In genomic region chr19:5713730-5714129, GRCm38 (mm10) we compare ENCODE assay signal across 9 mouse cellular contexts. TPM values are rescaled to one million over a fixed set of nuclear protein-coding genes. Genes with fewer than 3 reads are reported as not detected.
DNase-seq lines count a peak whose midpoint lies in the region; ATAC-seq and TF ChIP-seq lines count a peak whose summit lies in the region.
"Had no signal": no experiment of that assay in that cellular context is flagged by ENCODE, and none has a peak within 500 bp of the region (broad histone marks: within the 10 kb centered on the region; RNA-seq: fewer than 3 reads in every experiment).

No protein-coding gene starts in this region.

- DNase-seq in forebrain, postnatal 0 days: no peak
- DNase-seq in forebrain, embryonic 11.5 days (ENCODE audit: low spot score): no peak
- peak; percentile 36 for DNase-seq in brain, adult 2 months (ENCODE audit: low read depth, low spot score)
- DNase-seq in large intestine, adult 2 months (ENCODE audit: low read depth, low spot score): peak; percentile 95
- DNase-seq in frontal cortex, postnatal 36 days (ENCODE audit: low spot score in 2 of 2): no peak

- H3K27me3 ChIP-seq in forebrain, postnatal 0 days (ENCODE audit: insufficient read depth, low read length): no peaks in the 10 kb centered on the region
- no peaks in the 10 kb centered on the region for H3K27me3 ChIP-seq in forebrain, embryonic 11.5 days (ENCODE audit: control insufficient read depth, insufficient read depth, low read length)
- no peaks in the 10 kb centered on the region for H3K27me3 ChIP-seq in heart, embryonic 12.5 days (replicated peaks)
- no peaks in the 10 kb centered on the region for H3K27me3 ChIP-seq in megakaryocyte, embryonic 14.5 days (replicated peaks)

- TF ChIP-seq CTCF in forebrain, postnatal 0 days (IDR thresholded peaks at IDR 0.05; ENCODE audit: low read depth): no peak

- peaks cover 9% of the 10 kb centered on the region for H3K4me1 ChIP-seq in forebrain, postnatal 0 days (ENCODE audit: insufficient read depth)
- peaks cover 6% of the 10 kb centered on the region; the same call in 1 of the 2 replicates for H3K4me1 ChIP-seq in forebrain, embryonic 11.5 days (replicated peaks; ENCODE audit: control insufficient read depth, insufficient read depth, low read length)
- H3K4me1 ChIP-seq in heart, embryonic 12.5 days (replicated peaks): peaks cover 48% of the 10 kb centered on the region
- peaks cover 74% of the 10 kb centered on the region for H3K4me1 ChIP-seq in megakaryocyte, embryonic 14.5 days

- peak overlapping the region; percentile 57 for H3K4me2 ChIP-seq in forebrain, postnatal 0 days (ENCODE audit: low read depth)
- H3K4me2 ChIP-seq in forebrain, embryonic 11.5 days (ENCODE audit: low read depth, low read length, severe bottlenecking): no peak overlapping the region
- peak overlapping the region; percentile 30 for H3K4me2 ChIP-seq in heart, embryonic 12.5 days
- H3K4me2 ChIP-seq: midbrain, embryonic 12.5 days had no signal

- peaks cover 46% of the 10 kb centered on the region for H3K36me3 ChIP-seq in forebrain, postnatal 0 days (ENCODE audit: insufficient read depth)
- no peaks in the 10 kb centered on the region; the same call in 1 of the 2 replicates for H3K36me3 ChIP-seq in forebrain, embryonic 11.5 days (ENCODE audit: control insufficient read depth, insufficient read depth, low read length)
- H3K36me3 ChIP-seq in heart, embryonic 12.5 days: peaks cover 95% of the 10 kb centered on the region
- peaks cover 98% of the 10 kb centered on the region for H3K36me3 ChIP-seq in megakaryocyte, embryonic 14.5 days (replicated peaks; ENCODE audit: low read length)

- no peak overlapping the region for H3K9ac ChIP-seq in forebrain, postnatal 0 days
- H3K9ac ChIP-seq in forebrain, embryonic 11.5 days (ENCODE audit: low read length): no peak overlapping the region
- 0 out of 2 replicates have a peak overlapping the region, but pooled peaks have one; percentile 17 for H3K9ac ChIP-seq in heart, embryonic 12.5 days
- H3K9ac ChIP-seq: midbrain, embryonic 12.5 days had no signal

- H3K27ac ChIP-seq in forebrain, postnatal 0 days (ENCODE audit: low read depth, low read length): no peak overlapping the region
- H3K27ac ChIP-seq in forebrain, embryonic 11.5 days (ENCODE audit: low read depth, low read length): no peak overlapping the region
- no peak overlapping the region for H3K27ac ChIP-seq in heart, embryonic 12.5 days (ENCODE audit: poor library complexity, severe bottlenecking)
- H3K27ac ChIP-seq: midbrain, embryonic 12.5 days had no signal

- WGBS in forebrain, postnatal 0 days: 17% methylated on average over 2 of the region's 2 CpGs
- WGBS in forebrain, embryonic 11.5 days: 2% methylated on average over 2 of the region's 2 CpGs
- WGBS in heart, embryonic 12.5 days: 19% methylated on average over 2 of the region's 2 CpGs
- WGBS in large intestine, adult 2 months: 2% methylated on average over 2 of the region's 2 CpGs

- no peak for ATAC-seq in forebrain, postnatal 0 days
- ATAC-seq in forebrain, embryonic 11.5 days (replicated peaks; ENCODE audit: low FRiP score): no peak
- ATAC-seq in heart, embryonic 12.5 days (ENCODE audit: insufficient number of reproducible peaks, low FRiP score): peak; percentile 43
- no peak for ATAC-seq in frontal cortex, adult (ENCODE audit: low TSS enrichment)

- H3K4me3 ChIP-seq in forebrain, postnatal 0 days (ENCODE audit: low read depth, low read length): no peak overlapping the region
- H3K4me3 ChIP-seq in forebrain, embryonic 11.5 days (ENCODE audit: low read depth, low read length): no peak overlapping the region
- 0 out of 2 replicates have a peak overlapping the region, but pooled peaks have one; percentile 1 for H3K4me3 ChIP-seq in heart, embryonic 12.5 days
- peak overlapping the region; percentile 26 for H3K4me3 ChIP-seq in megakaryocyte, embryonic 14.5 days (replicated peaks)
- H3K4me3 ChIP-seq: midbrain, embryonic 12.5 days had no signal

- no peaks in the 10 kb centered on the region for H3K9me3 ChIP-seq in forebrain, postnatal 0 days (ENCODE audit: low read length)
- H3K9me3 ChIP-seq in forebrain, embryonic 11.5 days (ENCODE audit: control insufficient read depth, low read length): no peaks in the 10 kb centered on the region
- H3K9me3 ChIP-seq in heart, embryonic 12.5 days (replicated peaks): no peaks in the 10 kb centered on the region
- no peaks in the 10 kb centered on the region for H3K9me3 ChIP-seq in megakaryocyte, embryonic 14.5 days
- H3K9me3 ChIP-seq: midbrain, embryonic 12.5 days had no signal

RNA-seq across cellular contexts. Expression of gene Kcnk7, which starts 9.6 kb away (rescaled TPM):
- total RNA-seq in forebrain, postnatal 0 days (2014; rRNA removed): not detected in 2 replicates
- 0.17 TPM in 1 of 2 replicates, not detected in the other for polyA plus RNA-seq in forebrain, postnatal 0 days (2015; fragmentation: Nextera tagmentation; extraction: Ambion mirVana)
- polyA plus RNA-seq in forebrain, embryonic 11.5 days (2014; fragmentation: Nextera tagmentation; extraction: Ambion mirVana): not detected in 2 replicates
- polyA plus RNA-seq in heart, embryonic 12.5 days (2016; fragmentation: Nextera tagmentation; extraction: Ambion mirVana): 0.17 TPM in 1 of 2 replicates, not detected in the other
- polyA plus RNA-seq in large intestine, adult 2 months (2012; rRNA removed): 0.18 TPM in 1 of 2 replicates, not detected in the other
- polyA plus RNA-seq in megakaryocyte, embryonic 14.5 days (2012; ENCODE audit: insufficient read depth, low replicate concordance): not detected in 2 replicates

RNA-seq across cellular contexts. Expression of gene Ehbp1l1, which starts 12.4 kb away (rescaled TPM):
- 28.5 and 33.2 TPM in 2 replicates for total RNA-seq in forebrain, postnatal 0 days (2014; rRNA removed)
- 41.3 and 53.0 TPM in 2 replicates for polyA plus RNA-seq in forebrain, postnatal 0 days (2015; fragmentation: Nextera tagmentation; extraction: Ambion mirVana)
- 6.8 and 7.4 TPM in 2 replicates for polyA plus RNA-seq in forebrain, embryonic 11.5 days (2014; fragmentation: Nextera tagmentation; extraction: Ambion mirVana)
- polyA plus RNA-seq in heart, embryonic 12.5 days (2016; fragmentation: Nextera tagmentation; extraction: Ambion mirVana): 121 and 123 TPM in 2 replicates
- 45.1 and 63.8 TPM in 2 replicates for polyA plus RNA-seq in large intestine, adult 2 months (2012; rRNA removed)
- polyA plus RNA-seq in megakaryocyte, embryonic 14.5 days (2012; ENCODE audit: insufficient read depth, low replicate concordance): 203 and 207 TPM in 2 replicates

RNA-seq across cellular contexts. Expression of gene Fam89b, which starts 15.7 kb away (rescaled TPM):
- 169 and 172 TPM in 2 replicates for total RNA-seq in forebrain, postnatal 0 days (2014; rRNA removed)
- polyA plus RNA-seq in forebrain, postnatal 0 days (2015; fragmentation: Nextera tagmentation; extraction: Ambion mirVana): 165 and 200 TPM in 2 replicates
- 140 and 162 TPM in 2 replicates for polyA plus RNA-seq in forebrain, embryonic 11.5 days (2014; fragmentation: Nextera tagmentation; extraction: Ambion mirVana)
- polyA plus RNA-seq in heart, embryonic 12.5 days (2016; fragmentation: Nextera tagmentation; extraction: Ambion mirVana): 78.9 and 81.3 TPM in 2 replicates
- polyA plus RNA-seq in large intestine, adult 2 months (2012; rRNA removed): 65.4 and 79.8 TPM in 2 replicates
- 84.3 and 173 TPM in 2 replicates for polyA plus RNA-seq in megakaryocyte, embryonic 14.5 days (2012; ENCODE audit: insufficient read depth, low replicate concordance)

RNA-seq across cellular contexts. Expression of gene Pcnx3, which starts 25.0 kb away (rescaled TPM):
- 57.4 and 67.1 TPM in 2 replicates for total RNA-seq in forebrain, postnatal 0 days (2014; rRNA removed)
- 10.2 and 17.2 TPM in 2 replicates for polyA plus RNA-seq in forebrain, postnatal 0 days (2015; fragmentation: Nextera tagmentation; extraction: Ambion mirVana)
- 34.1 and 37.7 TPM in 2 replicates for polyA plus RNA-seq in forebrain, embryonic 11.5 days (2014; fragmentation: Nextera tagmentation; extraction: Ambion mirVana)
- 22.0 and 22.3 TPM in 2 replicates for polyA plus RNA-seq in heart, embryonic 12.5 days (2016; fragmentation: Nextera tagmentation; extraction: Ambion mirVana)
- polyA plus RNA-seq in large intestine, adult 2 months (2012; rRNA removed): 71.8 and 89.0 TPM in 2 replicates
- 161 and 607 TPM in 2 replicates for polyA plus RNA-seq in megakaryocyte, embryonic 14.5 days (2012; ENCODE audit: insufficient read depth, low replicate concordance)

RNA-seq across cellular contexts. Expression of gene Map3k11, which starts 25.2 kb away (rescaled TPM):
- total RNA-seq in forebrain, postnatal 0 days (2014; rRNA removed): 14.4 and 19.7 TPM in 2 replicates
- 8.7 and 9.0 TPM in 2 replicates for polyA plus RNA-seq in forebrain, postnatal 0 days (2015; fragmentation: Nextera tagmentation; extraction: Ambion mirVana)
- 20.4 and 21.7 TPM in 2 replicates for polyA plus RNA-seq in forebrain, embryonic 11.5 days (2014; fragmentation: Nextera tagmentation; extraction: Ambion mirVana)
- polyA plus RNA-seq in heart, embryonic 12.5 days (2016; fragmentation: Nextera tagmentation; extraction: Ambion mirVana): 30.6 and 32.8 TPM in 2 replicates
- polyA plus RNA-seq in large intestine, adult 2 months (2012; rRNA removed): 71.1 and 90.9 TPM in 2 replicates
- polyA plus RNA-seq in megakaryocyte, embryonic 14.5 days (2012; ENCODE audit: insufficient read depth, low replicate concordance): 156 and 158 TPM in 2 replicates

Comparison
In these comparisons a context has a peak if more than half of its experiments do, and no peak if none do; other contexts are left out.
1. DNase-seq: peak in brain, adult 2 months (single experiment) and large intestine, adult 2 months (single experiment); none in forebrain, postnatal 0 days (single experiment), forebrain, embryonic 11.5 days (single experiment) and frontal cortex, postnatal 36 days (0 of 2).
2. H3K4me3 ChIP-seq: peak in heart, embryonic 12.5 days (single experiment) and megakaryocyte, embryonic 14.5 days (single experiment); none in forebrain, postnatal 0 days (single experiment) and forebrain, embryonic 11.5 days (single experiment).